Mouse (Mus musculus): ENCODE measurements around the gene Myt1l. TPM values are rescaled to one million over a fixed set of nuclear protein-coding genes. Genes with fewer than 3 reads are reported as not detected.

The Myt1l gene
- polyA plus RNA-seq, 1 experiment from 2014 or later = 5.1 TPM

DNA sequence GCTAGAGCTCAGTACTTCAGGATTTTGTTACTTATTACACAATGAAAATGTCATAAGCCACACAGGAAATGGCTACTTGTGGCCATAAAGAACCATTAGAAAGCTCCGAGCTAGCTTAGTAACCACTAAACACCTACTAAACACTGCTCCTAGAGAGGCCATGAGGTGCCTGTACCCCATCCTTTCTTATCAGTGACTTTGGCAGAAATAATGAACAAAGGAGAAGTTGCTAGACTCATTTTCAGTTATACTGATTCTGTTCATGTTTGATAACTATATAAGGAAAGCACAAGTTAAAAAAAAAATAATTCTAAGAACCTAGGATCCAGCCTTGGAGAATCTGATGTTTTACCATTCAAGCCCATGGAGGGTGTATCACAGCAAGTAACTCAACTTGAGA is 278.2 kb downstream of the Myt1l start:
- Histone ChIP-seq H3K4me1 (ENCODE audit: control insufficient read depth, insufficient read depth, low read length) (no peaks in the 10 kb centered on the region), H3K9ac (replicated peaks; ENCODE audit: low read depth, low read length) (no peak overlapping the region), H3K27ac (ENCODE audit: low read length) (no peak overlapping the region), H3K27me3 (ENCODE audit: control insufficient read depth, insufficient read depth, low read length) (no peaks in the 10 kb centered on the region), H3K4me3 (ENCODE audit: low read depth, low read length) (no peak overlapping the region), H3K36me3 (ENCODE audit: control insufficient read depth, insufficient read depth, low read length) (no peaks in the 10 kb centered on the region), H3K4me2 (replicated peaks; ENCODE audit: low read depth, low read length) (no peak overlapping the region), H3K9me3 (ENCODE audit: control insufficient read depth, low read depth, low read length) (no peaks in the 10 kb centered on the region)
- ATAC-seq (ENCODE audit: insufficient number of reproducible peaks, insufficient read depth, low FRiP score, low read depth) = no peak
- 59% methylated on average over 1 of the region's 1 CpGs for WGBS

GRCm38 (mm10) chr12:29809569-29810185 is 281.5 kb downstream of the Myt1l start:
- 48% methylated on average over 12 of the region's 12 CpGs for WGBS
- Histone ChIP-seq H3K9ac (replicated peaks; ENCODE audit: low read depth, low read length) (no peak overlapping the region), H3K4me2 (replicated peaks; ENCODE audit: low read depth, low read length) (no peak overlapping the region), H3K4me1 (ENCODE audit: control insufficient read depth, insufficient read depth, low read length) (no peaks in the 10 kb centered on the region), H3K27me3 (ENCODE audit: control insufficient read depth, insufficient read depth, low read length) (no peaks in the 10 kb centered on the region), H3K36me3 (ENCODE audit: control insufficient read depth, insufficient read depth, low read length) (no peaks in the 10 kb centered on the region), H3K4me3 (ENCODE audit: low read depth, low read length) (no peak overlapping the region), H3K27ac (ENCODE audit: low read length) (no peak overlapping the region), H3K9me3 (ENCODE audit: control insufficient read depth, low read depth, low read length) (no peaks in the 10 kb centered on the region)
- no peak; the same call in 1 of the 2 replicates for ATAC-seq (ENCODE audit: insufficient number of reproducible peaks, insufficient read depth, low FRiP score, low read depth)

DNA sequence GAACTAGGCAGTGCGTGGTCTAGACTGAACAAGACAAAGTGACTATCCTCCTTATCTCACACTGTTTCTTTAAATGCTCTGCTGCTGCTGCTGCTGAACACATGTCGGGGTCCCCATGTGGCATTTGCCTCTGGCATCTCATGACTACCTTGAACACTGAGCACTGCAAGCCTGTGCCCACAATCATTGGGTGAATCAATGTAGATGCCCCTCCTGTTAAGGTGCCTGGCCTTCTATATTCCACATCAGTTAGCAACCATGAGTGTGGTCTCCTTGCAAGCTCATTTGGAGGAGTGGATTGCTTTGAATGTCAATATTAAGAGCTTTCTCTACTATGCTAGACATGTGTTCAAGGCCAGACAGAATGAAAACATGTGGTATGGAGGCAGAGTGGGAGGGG is 287.3 kb downstream of the Myt1l start:
- Histone ChIP-seq H3K9me3 (ENCODE audit: control insufficient read depth, low read depth, low read length) (no peaks in the 10 kb centered on the region), H3K36me3 (ENCODE audit: control insufficient read depth, insufficient read depth, low read length) (no peaks in the 10 kb centered on the region), H3K27ac (ENCODE audit: low read length) (no peak overlapping the region), H3K27me3 (ENCODE audit: control insufficient read depth, insufficient read depth, low read length) (no peaks in the 10 kb centered on the region), H3K4me3 (ENCODE audit: low read depth, low read length) (no peak overlapping the region), H3K4me2 (replicated peaks; ENCODE audit: low read depth, low read length) (no peak overlapping the region), H3K9ac (replicated peaks; ENCODE audit: low read depth, low read length) (no peak overlapping the region), H3K4me1 (ENCODE audit: control insufficient read depth, insufficient read depth, low read length) (0 out of 2 replicates have a peak, but pooled peaks cover 3% of the 10 kb centered on the region)
- WGBS = 75% methylated on average over 2 of the region's 2 CpGs
- no peak for ATAC-seq (ENCODE audit: insufficient number of reproducible peaks, insufficient read depth, low FRiP score, low read depth)

DNA sequence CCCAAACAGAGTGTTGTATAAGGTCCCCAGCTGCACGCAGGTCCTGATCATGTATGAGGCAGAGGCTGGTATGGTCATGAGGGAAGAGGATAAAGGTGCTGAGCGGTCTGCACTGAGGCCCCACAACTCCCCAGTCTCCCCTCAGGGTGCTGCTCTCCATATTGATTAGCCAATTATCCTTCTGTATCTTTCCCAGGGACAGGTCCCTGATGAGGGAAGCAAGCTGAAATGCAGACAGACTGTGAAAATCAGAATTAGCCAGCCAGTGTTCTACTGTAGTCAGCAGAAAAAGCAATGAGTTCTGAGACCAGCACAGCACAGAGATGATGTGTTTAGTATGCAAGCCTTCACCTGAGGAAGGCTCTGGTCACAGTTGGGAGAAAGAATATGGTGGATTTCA is 287.9 kb downstream of the Myt1l start:
- Histone ChIP-seq H3K4me1 (ENCODE audit: control insufficient read depth, insufficient read depth, low read length) (0 out of 2 replicates have a peak, but pooled peaks cover 3% of the 10 kb centered on the region), H3K9ac (replicated peaks; ENCODE audit: low read depth, low read length) (no peak overlapping the region), H3K4me2 (replicated peaks; ENCODE audit: low read depth, low read length) (no peak overlapping the region), H3K36me3 (ENCODE audit: control insufficient read depth, insufficient read depth, low read length) (no peaks in the 10 kb centered on the region), H3K9me3 (ENCODE audit: control insufficient read depth, low read depth, low read length) (no peaks in the 10 kb centered on the region), H3K27ac (ENCODE audit: low read length) (no peak overlapping the region), H3K27me3 (ENCODE audit: control insufficient read depth, insufficient read depth, low read length) (no peaks in the 10 kb centered on the region), H3K4me3 (ENCODE audit: low read depth, low read length) (no peak overlapping the region)
- 83% methylated on average over 2 of the region's 2 CpGs for WGBS
- no peak for ATAC-seq (ENCODE audit: insufficient number of reproducible peaks, insufficient read depth, low FRiP score, low read depth)

DNA sequence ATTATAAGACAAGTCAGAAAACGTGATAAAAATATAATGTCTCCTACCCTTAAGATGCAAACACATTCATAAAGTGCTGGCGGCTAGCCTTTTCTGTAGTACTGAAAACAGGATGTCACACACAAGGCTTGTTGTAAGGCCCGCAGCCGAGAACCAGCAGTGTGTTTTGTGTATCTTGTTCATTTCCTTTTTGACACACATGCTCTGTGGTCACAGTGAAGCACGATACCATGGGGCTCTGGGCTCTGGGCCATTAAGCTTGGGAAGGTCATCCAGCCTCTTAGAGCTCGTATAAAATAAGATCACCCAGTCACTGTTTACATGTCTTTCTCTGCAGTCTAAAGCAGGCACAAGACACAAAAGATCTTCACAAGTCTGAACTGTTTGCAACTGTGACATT is 288.6 kb downstream of the Myt1l start:
- H3K4me2 ChIP-seq (replicated peaks; ENCODE audit: low read depth, low read length) = no peak overlapping the region
- H3K36me3 ChIP-seq (ENCODE audit: control insufficient read depth, insufficient read depth, low read length) = no peaks in the 10 kb centered on the region
- no peak overlapping the region for H3K27ac ChIP-seq (ENCODE audit: low read length)
- no peaks in the 10 kb centered on the region for H3K9me3 ChIP-seq (ENCODE audit: control insufficient read depth, low read depth, low read length)
- H3K4me3 ChIP-seq (ENCODE audit: low read depth, low read length) = no peak overlapping the region
- WGBS = 49% methylated on average over 6 of the region's 6 CpGs
- no peaks in the 10 kb centered on the region for H3K27me3 ChIP-seq (ENCODE audit: control insufficient read depth, insufficient read depth, low read length)
- H3K4me1 ChIP-seq (ENCODE audit: control insufficient read depth, insufficient read depth, low read length) = 0 out of 2 replicates have a peak, but pooled peaks cover 3% of the 10 kb centered on the region
- no peak for ATAC-seq (ENCODE audit: insufficient number of reproducible peaks, insufficient read depth, low FRiP score, low read depth)
- no peak overlapping the region for H3K9ac ChIP-seq (replicated peaks; ENCODE audit: low read depth, low read length)

DNA sequence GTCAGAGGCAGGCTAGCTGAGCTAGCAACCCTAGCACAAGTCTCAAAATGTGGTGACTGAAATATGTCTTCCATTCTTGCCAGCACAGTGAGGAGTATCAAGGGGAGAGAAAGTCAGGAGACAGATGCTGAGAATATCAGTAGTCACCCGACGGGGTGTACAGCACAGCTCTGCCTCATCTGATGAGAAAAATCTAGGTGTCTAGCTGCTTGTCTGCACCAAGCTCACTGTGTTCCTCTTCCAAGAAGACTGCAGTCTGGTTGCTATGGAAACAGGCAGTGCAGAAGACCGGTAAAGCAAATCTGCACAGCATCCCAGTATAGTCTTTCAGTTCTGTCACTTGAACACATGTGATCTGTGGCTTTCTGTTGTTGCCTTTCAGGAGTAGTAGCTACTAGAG is 294.0 kb downstream of the Myt1l start:
- Histone ChIP-seq H3K36me3 (ENCODE audit: control insufficient read depth, insufficient read depth, low read length) (no peaks in the 10 kb centered on the region), H3K9me3 (ENCODE audit: control insufficient read depth, low read depth, low read length) (no peaks in the 10 kb centered on the region), H3K4me2 (replicated peaks; ENCODE audit: low read depth, low read length) (no peak overlapping the region), H3K27me3 (ENCODE audit: control insufficient read depth, insufficient read depth, low read length) (no peaks in the 10 kb centered on the region), H3K4me3 (ENCODE audit: low read depth, low read length) (no peak overlapping the region), H3K9ac (replicated peaks; ENCODE audit: low read depth, low read length) (no peak overlapping the region), H3K4me1 (ENCODE audit: control insufficient read depth, insufficient read depth, low read length) (no peaks in the 10 kb centered on the region), H3K27ac (ENCODE audit: low read length) (no peak overlapping the region)
- 63% methylated on average over 3 of the region's 3 CpGs for WGBS
- no peak for ATAC-seq (ENCODE audit: insufficient number of reproducible peaks, insufficient read depth, low FRiP score, low read depth)

GRCm38 (mm10) chr12:29823766-29824417 is 295.7 kb downstream of the Myt1l start:
- 82% methylated on average over 10 of the region's 10 CpGs for WGBS
- no peak for ATAC-seq (ENCODE audit: insufficient number of reproducible peaks, insufficient read depth, low FRiP score, low read depth)
- Histone ChIP-seq H3K27me3 (ENCODE audit: control insufficient read depth, insufficient read depth, low read length) (no peaks in the 10 kb centered on the region), H3K4me2 (replicated peaks; ENCODE audit: low read depth, low read length) (no peak overlapping the region), H3K36me3 (ENCODE audit: control insufficient read depth, insufficient read depth, low read length) (no peaks in the 10 kb centered on the region), H3K4me1 (ENCODE audit: control insufficient read depth, insufficient read depth, low read length) (no peaks in the 10 kb centered on the region), H3K9me3 (ENCODE audit: control insufficient read depth, low read depth, low read length) (no peaks in the 10 kb centered on the region), H3K9ac (replicated peaks; ENCODE audit: low read depth, low read length) (no peak overlapping the region), H3K27ac (ENCODE audit: low read length) (no peak overlapping the region), H3K4me3 (ENCODE audit: low read depth, low read length) (no peak overlapping the region)

GRCm38 (mm10) chr12:29830571-29830970 is 302.4 kb downstream of the Myt1l start:
- Histone ChIP-seq H3K27ac (ENCODE audit: low read length) (no peak overlapping the region), H3K9ac (replicated peaks; ENCODE audit: low read depth, low read length) (no peak overlapping the region), H3K36me3 (ENCODE audit: control insufficient read depth, insufficient read depth, low read length) (no peaks in the 10 kb centered on the region), H3K27me3 (ENCODE audit: control insufficient read depth, insufficient read depth, low read length) (no peaks in the 10 kb centered on the region), H3K4me1 (ENCODE audit: control insufficient read depth, insufficient read depth, low read length) (no peaks in the 10 kb centered on the region), H3K9me3 (ENCODE audit: control insufficient read depth, low read depth, low read length) (no peaks in the 10 kb centered on the region), H3K4me3 (ENCODE audit: low read depth, low read length) (no peak overlapping the region), H3K4me2 (replicated peaks; ENCODE audit: low read depth, low read length) (no peak overlapping the region)
- no peak for ATAC-seq (ENCODE audit: insufficient number of reproducible peaks, insufficient read depth, low FRiP score, low read depth)

DNA sequence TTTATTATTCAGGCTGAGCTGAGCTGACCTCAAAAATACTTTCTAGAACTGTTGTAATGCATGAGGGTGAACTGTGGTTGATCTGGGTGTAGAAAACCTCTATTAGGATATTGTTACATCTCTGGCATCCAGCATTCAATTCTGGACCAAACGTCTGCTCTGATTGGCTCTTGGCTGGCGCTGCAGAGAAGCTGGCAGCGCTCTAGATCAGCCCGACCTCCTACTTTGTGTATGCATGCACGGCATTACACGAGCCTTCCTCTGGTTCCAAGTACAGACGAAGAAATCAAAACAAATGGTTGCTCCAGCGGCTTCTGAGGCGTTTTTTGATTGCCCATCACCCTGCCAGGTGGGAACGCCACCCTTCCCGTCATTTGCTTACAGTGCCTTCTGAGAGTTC is 303.2 kb downstream of the Myt1l start:
- WGBS = 69% methylated on average over 11 of the region's 11 CpGs
- H3K4me2 ChIP-seq (replicated peaks; ENCODE audit: low read depth, low read length) = no peak overlapping the region
- no peaks in the 10 kb centered on the region for H3K27me3 ChIP-seq (ENCODE audit: control insufficient read depth, insufficient read depth, low read length)
- H3K4me1 ChIP-seq (ENCODE audit: control insufficient read depth, insufficient read depth, low read length) = no peaks in the 10 kb centered on the region
- no peaks in the 10 kb centered on the region for H3K36me3 ChIP-seq (ENCODE audit: control insufficient read depth, insufficient read depth, low read length)
- no peak overlapping the region for H3K9ac ChIP-seq (replicated peaks; ENCODE audit: low read depth, low read length)
- H3K4me3 ChIP-seq (ENCODE audit: low read depth, low read length) = no peak overlapping the region
- no peaks in the 10 kb centered on the region for H3K9me3 ChIP-seq (ENCODE audit: control insufficient read depth, low read depth, low read length)
- no peak for ATAC-seq (ENCODE audit: insufficient number of reproducible peaks, insufficient read depth, low FRiP score, low read depth)
- no peak overlapping the region for H3K27ac ChIP-seq (ENCODE audit: low read length)

Measured in stomach, embryonic 14.5 days (tissue).